Comparison of ENCODE assay signal across 8 mouse cellular contexts in genomic region chr10:127618173-127618572, GRCm38 (mm10). TPM values are rescaled to one million over a fixed set of nuclear protein-coding genes. Genes with fewer than 3 reads are reported as not detected.
DNase-seq lines count a peak whose midpoint lies in the region; ATAC-seq lines count a peak whose summit lies in the region.

No protein-coding gene starts in this region.

- peak; percentile 40 to 41 for DNase-seq in adrenal gland, postnatal 36 days
- no peak for DNase-seq in adrenal gland, postnatal 4 days (ENCODE audit: low spot score in 2 of 2)
- DNase-seq in liver, embryonic 13.5 days: no peak
- peak; percentile 73 for DNase-seq in testis, postnatal 10 days (ENCODE audit: low spot score)
- no peak for DNase-seq in layer of hippocampus, postnatal 14 days (ENCODE audit: low spot score in 2 of 2)
- no peak for DNase-seq in MN1 (ENCODE audit: low spot score)

- H3K36me3 ChIP-seq in megakaryocyte, embryonic 14.5 days (replicated peaks; ENCODE audit: low read length): no peaks in the 10 kb centered on the region
- no peaks in the 10 kb centered on the region for H3K36me3 ChIP-seq in liver, embryonic 13.5 days

- peak overlapping the region; percentile 73 for H3K4me2 ChIP-seq in liver, embryonic 13.5 days

- peak overlapping the region; percentile 66 for H3K4me3 ChIP-seq in megakaryocyte, embryonic 14.5 days (replicated peaks)
- H3K4me3 ChIP-seq in liver, embryonic 13.5 days (replicated peaks): no peak overlapping the region

- 25% methylated on average over 6 of the region's 6 CpGs for WGBS in liver, embryonic 13.5 days (ENCODE audit: insufficient replicate concordance)

- peaks cover 46% of the 10 kb centered on the region for H3K4me1 ChIP-seq in megakaryocyte, embryonic 14.5 days
- H3K4me1 ChIP-seq in liver, embryonic 13.5 days (replicated peaks): peaks cover 61% of the 10 kb centered on the region

- 0 out of 2 replicates have a peak overlapping the region, but pooled peaks have one; percentile 14 for H3K27ac ChIP-seq in liver, embryonic 13.5 days

- no peak for ATAC-seq in megakaryocyte, adult 5-6 weeks (ENCODE audit: poor library complexity, severe bottlenecking)
- ATAC-seq in liver, embryonic 13.5 days (ENCODE audit: low read depth): no peak

- no peaks in the 10 kb centered on the region for H3K9me3 ChIP-seq in megakaryocyte, embryonic 14.5 days
- no peaks in the 10 kb centered on the region for H3K9me3 ChIP-seq in liver, embryonic 13.5 days (replicated peaks)

- H3K9ac ChIP-seq in liver, embryonic 13.5 days: no peak overlapping the region

- H3K27me3 ChIP-seq in megakaryocyte, embryonic 14.5 days (replicated peaks): peaks cover 87% of the 10 kb centered on the region
- H3K27me3 ChIP-seq in liver, embryonic 13.5 days: peaks cover 83% of the 10 kb centered on the region

RNA-seq across cellular contexts. Expression of gene Lrp1, which starts 2.8 kb away (rescaled TPM):
- total RNA-seq in adrenal gland, postnatal 36 days (2021): 100 to 1,000 TPM; 192 to 251 TPM
- 100 to 1,000 TPM; 283 to 301 TPM for total RNA-seq in adrenal gland, postnatal 4 days (2021)
- polyA plus RNA-seq in megakaryocyte, embryonic 14.5 days (2012; ENCODE audit: insufficient read depth, low replicate concordance): 10.2 and 208 TPM in 2 replicates
- total RNA-seq in megakaryocyte, adult 5-6 weeks (2015): 85.5 and 104 TPM in 2 replicates
- total RNA-seq in megakaryocyte, adult 5-6 weeks (2017): 62.4 and 72.2 TPM in 2 replicates
- 15.1 and 16.9 TPM in 2 replicates for polyA plus RNA-seq in liver, embryonic 13.5 days (2015; fragmentation: Nextera tagmentation; extraction: Ambion mirVana)
- 100 to 1,000 TPM; 287 to 301 TPM for total RNA-seq in layer of hippocampus, postnatal 14 days (2021)

RNA-seq across cellular contexts. Expression of gene Stat6, which starts 24.6 kb away (rescaled TPM):
- 10 to 100 TPM; 93.2 to 99.8 TPM for total RNA-seq in adrenal gland, postnatal 36 days (2021)
- 10 to 100 TPM; 72.7 to 78.0 TPM for total RNA-seq in adrenal gland, postnatal 4 days (2021)
- 33.8 and 70.6 TPM in 2 replicates for polyA plus RNA-seq in megakaryocyte, embryonic 14.5 days (2012; ENCODE audit: insufficient read depth, low replicate concordance)
- total RNA-seq in megakaryocyte, adult 5-6 weeks (2015): 82.5 and 89.6 TPM in 2 replicates
- total RNA-seq in megakaryocyte, adult 5-6 weeks (2017): 120 and 128 TPM in 2 replicates
- 12.3 and 15.5 TPM in 2 replicates for polyA plus RNA-seq in liver, embryonic 13.5 days (2015; fragmentation: Nextera tagmentation; extraction: Ambion mirVana)
- 1 to 10 TPM; 6.1 to 6.2 TPM for total RNA-seq in layer of hippocampus, postnatal 14 days (2021)

RNA-seq across cellular contexts. Expression of gene Nemp1, which starts 48.5 kb away (rescaled TPM):
- 1 to 10 TPM; 6.5 to 7.3 TPM for total RNA-seq in adrenal gland, postnatal 36 days (2021)
- 10 to 100 TPM; 11.6 to 13.2 TPM for total RNA-seq in adrenal gland, postnatal 4 days (2021)
- polyA plus RNA-seq in megakaryocyte, embryonic 14.5 days (2012; ENCODE audit: insufficient read depth, low replicate concordance): 1.5 TPM in 1 of 2 replicates, not detected in the other
- 15.2 and 18.4 TPM in 2 replicates for total RNA-seq in megakaryocyte, adult 5-6 weeks (2015)
- total RNA-seq in megakaryocyte, adult 5-6 weeks (2017): 17.0 and 17.5 TPM in 2 replicates
- 5.0 and 6.3 TPM in 2 replicates for polyA plus RNA-seq in liver, embryonic 13.5 days (2015; fragmentation: Nextera tagmentation; extraction: Ambion mirVana)
- 1 to 10 TPM; 3.5 to 5.7 TPM for total RNA-seq in layer of hippocampus, postnatal 14 days (2021)

RNA-seq across cellular contexts. Expression of gene Nab2, which starts 50.2 kb away (rescaled TPM):
- 10 to 100 TPM; 19.7 to 32.0 TPM for total RNA-seq in adrenal gland, postnatal 36 days (2021)
- total RNA-seq in adrenal gland, postnatal 4 days (2021): 10 to 100 TPM; 22.8 to 24.4 TPM
- 19.1 and 21.3 TPM in 2 replicates for polyA plus RNA-seq in megakaryocyte, embryonic 14.5 days (2012; ENCODE audit: insufficient read depth, low replicate concordance)
- total RNA-seq in megakaryocyte, adult 5-6 weeks (2015): 2.0 and 2.6 TPM in 2 replicates
- 2.3 and 2.4 TPM in 2 replicates for total RNA-seq in megakaryocyte, adult 5-6 weeks (2017)
- 1.5 and 2.1 TPM in 2 replicates for polyA plus RNA-seq in liver, embryonic 13.5 days (2015; fragmentation: Nextera tagmentation; extraction: Ambion mirVana)
- 10 to 100 TPM; 33.3 to 36.9 TPM for total RNA-seq in layer of hippocampus, postnatal 14 days (2021)

Comparison
In these comparisons a context has a peak if more than half of its experiments do, and no peak if none do; other contexts are left out.
1. DNase-seq: peak in adrenal gland, postnatal 36 days (2 of 2) and testis, postnatal 10 days (single experiment); none in adrenal gland, postnatal 4 days (0 of 2), liver, embryonic 13.5 days (single experiment), layer of hippocampus, postnatal 14 days (0 of 2) and MN1 (single experiment).
2. RNA of gene Stat6, which starts 24.6 kb away (total RNA-seq): 82.5 to 128 TPM in megakaryocyte, adult 5-6 weeks, 93.2 to 99.8 TPM in adrenal gland, postnatal 36 days and 72.7 to 78.0 TPM in adrenal gland, postnatal 4 days; 6.1 to 6.2 TPM in layer of hippocampus, postnatal 14 days; every median in the first group is over 10 times any median in the second.